Mouse (Mus musculus): ENCODE data around the gene Plcd3. TPM values are rescaled to one million over a fixed set of nuclear protein-coding genes. Genes with fewer than 3 reads are reported as not detected.

Gene Plcd3
- polyA plus RNA-seq, 1 experiment from 2014 or later = 8.7 TPM

DNA sequence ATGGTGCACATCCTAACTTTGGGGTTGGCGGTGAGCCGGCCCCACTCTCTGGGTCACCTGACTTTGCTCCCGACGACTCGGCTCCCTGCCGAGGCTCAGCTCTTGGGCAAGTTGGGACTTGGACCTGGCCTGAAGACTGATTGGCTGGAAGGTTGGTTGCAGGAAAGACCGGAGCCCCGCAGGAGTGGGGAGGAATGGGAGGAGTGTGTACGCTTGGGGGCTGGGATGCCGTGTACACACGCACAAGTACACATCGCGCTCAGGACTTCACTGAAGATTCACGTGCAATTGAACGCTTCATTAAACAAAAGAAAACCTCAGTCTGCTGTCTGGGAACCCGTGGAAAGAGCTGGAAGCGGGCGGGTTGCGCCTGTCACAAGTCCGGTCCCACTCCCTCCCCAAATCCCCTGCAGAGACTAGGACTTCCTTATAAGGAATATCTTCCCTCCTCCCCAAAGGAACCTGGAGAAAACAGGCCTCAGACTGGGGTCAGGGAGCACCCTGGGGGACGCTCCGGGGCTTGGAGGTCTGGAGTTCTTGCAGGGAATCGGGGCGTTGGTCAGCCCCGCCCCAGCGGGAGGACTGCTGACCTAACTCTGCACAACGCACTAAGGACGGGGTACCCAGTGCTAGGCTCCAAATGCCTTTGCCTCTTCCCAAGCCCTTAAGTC lies 10.6 kb upstream of the Plcd3 start:
- H3K9me3 ChIP-seq (ENCODE audit: low read length) = no peaks in the 10 kb centered on the region
- peak overlapping the region; percentile 34 for H3K27ac ChIP-seq (ENCODE audit: low read length)
- peak overlapping the region; percentile 66 for H3K9ac ChIP-seq (replicated peaks; ENCODE audit: low read length)
- peak overlapping the region; percentile 54 for H3K4me2 ChIP-seq (replicated peaks; ENCODE audit: low read depth, low read length)
- ATAC-seq (ENCODE audit: low FRiP score, low TSS enrichment) = 0 out of 2 replicates have a peak, but pooled peaks have one; percentile 17
- H3K4me3 ChIP-seq (ENCODE audit: low read length) = peak overlapping the region; percentile 41
- H3K4me1 ChIP-seq (ENCODE audit: insufficient read depth, low read length) = peaks cover 24% of the 10 kb centered on the region
- H3K36me3 ChIP-seq (ENCODE audit: insufficient read depth, low read length) = no peaks in the 10 kb centered on the region
- no peaks in the 10 kb centered on the region for H3K27me3 ChIP-seq (ENCODE audit: insufficient read depth, low read length)
- WGBS = under 1% methylated on average over 28 of the region's 28 CpGs

DNA sequence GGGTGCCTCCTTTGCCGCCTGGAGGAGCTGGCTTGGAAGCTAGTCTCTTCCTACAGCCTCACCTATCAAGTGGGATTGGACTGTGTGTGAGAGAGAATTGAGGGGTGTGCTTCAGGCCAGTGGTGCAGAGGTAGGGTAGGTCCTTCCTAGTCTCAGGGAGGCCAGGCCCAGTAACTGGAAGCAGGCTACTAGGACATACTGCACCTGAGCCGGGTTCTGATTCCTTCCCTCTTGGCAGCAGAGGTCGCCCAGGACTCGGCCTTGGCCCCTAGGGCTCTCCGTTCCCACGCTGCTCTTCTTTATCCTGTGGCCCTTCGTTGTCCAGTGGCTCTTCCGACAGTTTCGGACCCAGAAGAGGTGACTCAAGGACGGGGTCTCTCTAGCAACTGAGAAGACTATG lies 9.8 kb upstream of the Plcd3 start:
- no peaks in the 10 kb centered on the region for H3K9me3 ChIP-seq (ENCODE audit: low read length)
- no peak for ATAC-seq (ENCODE audit: low FRiP score, low TSS enrichment)
- H3K36me3 ChIP-seq (ENCODE audit: insufficient read depth, low read length) = no peaks in the 10 kb centered on the region
- H3K4me1 ChIP-seq (ENCODE audit: insufficient read depth, low read length) = peaks cover 24% of the 10 kb centered on the region
- peak overlapping the region; percentile 54 for H3K4me2 ChIP-seq (replicated peaks; ENCODE audit: low read depth, low read length)
- H3K4me3 ChIP-seq (ENCODE audit: low read length) = peak overlapping the region; percentile 41
- no peaks in the 10 kb centered on the region for H3K27me3 ChIP-seq (ENCODE audit: insufficient read depth, low read length)
- WGBS = 17% methylated on average over 10 of the region's 10 CpGs
- H3K27ac ChIP-seq (ENCODE audit: low read length) = peak overlapping the region; percentile 34; the same call in 1 of the 2 replicates
- peak overlapping the region; percentile 66 for H3K9ac ChIP-seq (replicated peaks; ENCODE audit: low read length)

DNA sequence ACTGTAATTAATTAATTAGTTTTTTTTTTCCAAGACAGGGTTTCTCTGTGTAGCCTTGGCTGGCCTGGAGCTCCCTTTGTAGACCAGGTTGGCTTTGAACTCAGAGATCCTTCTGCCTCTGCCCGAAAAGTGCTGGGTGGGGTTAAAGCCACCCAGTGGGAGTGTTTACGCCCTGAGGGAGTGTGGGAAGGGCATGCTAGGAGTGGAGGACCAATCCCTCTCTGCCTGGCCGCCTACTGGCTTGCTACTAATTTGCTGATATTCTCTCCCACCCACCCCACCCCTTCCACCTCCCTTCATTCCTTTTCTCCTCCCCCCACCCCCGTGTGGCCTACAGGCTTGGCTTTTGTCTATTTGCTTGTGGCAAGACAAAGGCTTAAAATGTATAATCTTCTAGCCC lies 4.9 kb upstream of the Plcd3 start:
- Histone ChIP-seq H3K27me3 (ENCODE audit: insufficient read depth, low read length) (no peaks in the 10 kb centered on the region), H3K9me3 (ENCODE audit: low read length) (no peaks in the 10 kb centered on the region), H3K4me3 (ENCODE audit: low read length) (no peak overlapping the region), H3K4me2 (replicated peaks; ENCODE audit: low read depth, low read length) (no peak overlapping the region), H3K4me1 (ENCODE audit: insufficient read depth, low read length) (peaks cover 26% of the 10 kb centered on the region), H3K9ac (replicated peaks; ENCODE audit: low read length) (no peak overlapping the region), H3K36me3 (ENCODE audit: insufficient read depth, low read length) (no peaks in the 10 kb centered on the region), H3K27ac (ENCODE audit: low read length) (no peak overlapping the region)
- no peak for ATAC-seq (ENCODE audit: low FRiP score, low TSS enrichment)
- whole genome bisulfite sequencing = 71% methylated on average over 4 of the region's 4 CpGs

GRCm38 (mm10) chr11:103105810-103106209 lies 4.4 kb upstream of the Plcd3 start:
- ATAC-seq (ENCODE audit: low FRiP score, low TSS enrichment) = no peak
- Histone ChIP-seq H3K9me3 (ENCODE audit: low read length) (no peaks in the 10 kb centered on the region), H3K9ac (replicated peaks; ENCODE audit: low read length) (no peak overlapping the region), H3K4me3 (ENCODE audit: low read length) (no peak overlapping the region), H3K36me3 (ENCODE audit: insufficient read depth, low read length) (no peaks in the 10 kb centered on the region), H3K27ac (ENCODE audit: low read length) (peak overlapping the region; percentile 52), H3K4me1 (ENCODE audit: insufficient read depth, low read length) (peaks cover 23% of the 10 kb centered on the region), H3K4me2 (replicated peaks; ENCODE audit: low read depth, low read length) (no peak overlapping the region), H3K27me3 (ENCODE audit: insufficient read depth, low read length) (no peaks in the 10 kb centered on the region)
- 69% methylated on average over 6 of the region's 6 CpGs for whole genome bisulfite sequencing

GRCm38 (mm10) chr11:103105180-103105725 lies 3.8 kb upstream of the Plcd3 start:
- H3K4me2 ChIP-seq (replicated peaks; ENCODE audit: low read depth, low read length) = no peak overlapping the region
- H3K27me3 ChIP-seq (ENCODE audit: insufficient read depth, low read length) = no peaks in the 10 kb centered on the region; the same call in 1 of the 2 replicates
- H3K36me3 ChIP-seq (ENCODE audit: insufficient read depth, low read length) = no peaks in the 10 kb centered on the region
- WGBS = 43% methylated on average over 13 of the region's 14 CpGs
- no peak for ATAC-seq (ENCODE audit: low FRiP score, low TSS enrichment)
- peaks cover 29% of the 10 kb centered on the region for H3K4me1 ChIP-seq (ENCODE audit: insufficient read depth, low read length)
- 0 out of 2 replicates have a peak overlapping the region, but pooled peaks have one; percentile 19 for H3K9ac ChIP-seq (replicated peaks; ENCODE audit: low read length)
- H3K4me3 ChIP-seq (ENCODE audit: low read length) = no peak overlapping the region
- no peaks in the 10 kb centered on the region for H3K9me3 ChIP-seq (ENCODE audit: low read length)
- H3K27ac ChIP-seq (ENCODE audit: low read length) = peak overlapping the region; percentile 52

DNA sequence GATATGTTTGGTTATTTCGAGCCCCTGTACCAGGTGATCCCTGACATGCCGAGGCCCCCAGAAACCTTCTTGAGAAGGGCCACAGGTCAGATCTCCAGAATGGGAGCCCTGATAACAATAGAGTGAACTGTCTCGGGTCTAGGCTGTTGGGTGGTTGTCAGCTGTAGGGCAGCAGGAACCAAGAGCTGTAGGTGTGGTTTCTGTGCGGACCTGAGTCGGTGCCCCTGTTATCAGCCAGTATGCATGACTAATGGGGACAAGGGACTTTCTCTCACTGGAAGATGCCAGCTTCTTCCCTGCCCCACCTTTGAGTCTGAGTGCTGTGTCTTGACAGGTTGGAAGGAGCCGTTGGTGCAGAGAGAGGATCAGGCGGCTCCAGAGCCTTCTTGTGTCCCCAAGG lies 3.0 kb upstream of the Plcd3 start:
- H3K4me3 ChIP-seq (ENCODE audit: low read length) = no peak overlapping the region
- no peak overlapping the region for H3K9ac ChIP-seq (replicated peaks; ENCODE audit: low read length)
- H3K4me1 ChIP-seq (ENCODE audit: insufficient read depth, low read length) = peaks cover 37% of the 10 kb centered on the region
- H3K27me3 ChIP-seq (ENCODE audit: insufficient read depth, low read length) = no peaks in the 10 kb centered on the region; the same call in 1 of the 2 replicates
- H3K4me2 ChIP-seq (replicated peaks; ENCODE audit: low read depth, low read length) = peak overlapping the region; percentile 11; the same call in 1 of the 2 replicates
- WGBS = 76% methylated on average over 7 of the region's 7 CpGs
- H3K9me3 ChIP-seq (ENCODE audit: low read length) = no peaks in the 10 kb centered on the region
- no peak overlapping the region for H3K27ac ChIP-seq (ENCODE audit: low read length)
- no peaks in the 10 kb centered on the region for H3K36me3 ChIP-seq (ENCODE audit: insufficient read depth, low read length)
- ATAC-seq (ENCODE audit: low FRiP score, low TSS enrichment) = no peak

DNA sequence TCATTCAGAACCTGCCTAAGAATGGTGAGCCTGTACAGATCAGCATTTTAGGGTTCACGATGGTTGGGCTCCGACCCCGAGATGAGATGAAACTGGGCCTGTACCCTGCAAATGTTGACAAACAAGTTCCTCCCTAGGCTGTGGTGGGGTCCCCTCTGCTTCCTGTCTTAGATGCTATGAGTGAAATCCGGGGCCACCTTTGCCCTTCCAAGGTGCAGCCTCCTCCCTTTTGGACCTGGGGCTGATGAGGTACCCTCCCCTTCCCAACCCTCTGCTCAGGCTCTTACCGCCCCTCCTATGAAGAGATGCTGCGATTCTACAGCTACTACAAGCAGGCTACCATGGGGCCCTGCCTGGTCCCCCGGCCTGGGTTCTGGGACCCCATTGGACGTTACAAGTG lies 2.2 kb upstream of the Plcd3 start:
- H3K36me3 ChIP-seq (ENCODE audit: insufficient read depth, low read length) = no peaks in the 10 kb centered on the region
- H3K4me1 ChIP-seq (ENCODE audit: insufficient read depth, low read length) = peaks cover 43% of the 10 kb centered on the region
- H3K4me3 ChIP-seq (ENCODE audit: low read length) = peak overlapping the region; percentile 66
- H3K27me3 ChIP-seq (ENCODE audit: insufficient read depth, low read length) = no peaks in the 10 kb centered on the region; the same call in 1 of the 2 replicates
- no peak overlapping the region for H3K27ac ChIP-seq (ENCODE audit: low read length)
- ATAC-seq (ENCODE audit: low FRiP score, low TSS enrichment) = no peak
- WGBS = 62% methylated on average over 8 of the region's 8 CpGs
- peak overlapping the region; percentile 67 for H3K9ac ChIP-seq (replicated peaks; ENCODE audit: low read length)
- no peaks in the 10 kb centered on the region for H3K9me3 ChIP-seq (ENCODE audit: low read length)
- peak overlapping the region; percentile 92 for H3K4me2 ChIP-seq (replicated peaks; ENCODE audit: low read depth, low read length)

DNA sequence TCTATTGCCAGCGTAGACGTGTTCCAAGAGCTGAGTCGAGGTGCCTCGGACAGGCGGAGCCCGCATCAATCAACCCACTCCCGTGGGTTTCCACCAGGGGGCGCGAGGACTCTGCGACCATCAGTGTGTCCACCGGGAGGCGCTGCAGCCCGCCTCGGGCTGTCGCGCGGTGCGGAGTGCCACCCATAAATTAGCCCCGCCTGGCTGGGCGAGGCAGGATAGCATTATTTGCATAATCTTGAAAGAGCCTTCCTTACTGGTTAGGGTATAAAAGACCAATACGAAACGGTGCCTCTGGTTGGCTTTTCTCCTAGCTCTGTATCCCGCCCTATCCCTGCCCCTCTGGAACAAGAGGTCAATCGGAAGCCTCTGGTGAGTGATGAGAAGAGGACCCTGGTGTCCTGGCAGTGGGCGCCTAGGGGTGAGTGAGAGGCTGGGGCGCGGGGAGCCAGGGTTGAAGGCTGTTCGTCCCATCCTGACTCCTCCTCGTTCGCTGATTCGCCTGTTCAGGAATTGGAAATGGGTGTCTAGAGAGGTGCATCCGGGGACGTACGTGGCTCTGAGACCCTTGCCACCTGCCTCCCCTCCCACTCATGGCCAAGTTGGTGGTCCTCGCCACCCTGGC lies 1.4 kb upstream of the Plcd3 start:
- WGBS = under 1% methylated on average over 35 of the region's 35 CpGs
- Histone ChIP-seq H3K9ac (replicated peaks; ENCODE audit: low read length) (peak overlapping the region; percentile 67), H3K27me3 (ENCODE audit: insufficient read depth, low read length) (no peaks in the 10 kb centered on the region; the same call in 1 of the 2 replicates), H3K27ac (ENCODE audit: low read length) (peak overlapping the region; percentile 36; the same call in 1 of the 2 replicates), H3K4me1 (ENCODE audit: insufficient read depth, low read length) (peaks cover 51% of the 10 kb centered on the region), H3K4me3 (ENCODE audit: low read length) (peak overlapping the region; percentile 66), H3K9me3 (ENCODE audit: low read length) (no peaks in the 10 kb centered on the region), H3K36me3 (ENCODE audit: insufficient read depth, low read length) (no peaks in the 10 kb centered on the region), H3K4me2 (replicated peaks; ENCODE audit: low read depth, low read length) (peak overlapping the region; percentile 92)
- ATAC-seq (ENCODE audit: low FRiP score, low TSS enrichment) = peak; percentile 89

DNA sequence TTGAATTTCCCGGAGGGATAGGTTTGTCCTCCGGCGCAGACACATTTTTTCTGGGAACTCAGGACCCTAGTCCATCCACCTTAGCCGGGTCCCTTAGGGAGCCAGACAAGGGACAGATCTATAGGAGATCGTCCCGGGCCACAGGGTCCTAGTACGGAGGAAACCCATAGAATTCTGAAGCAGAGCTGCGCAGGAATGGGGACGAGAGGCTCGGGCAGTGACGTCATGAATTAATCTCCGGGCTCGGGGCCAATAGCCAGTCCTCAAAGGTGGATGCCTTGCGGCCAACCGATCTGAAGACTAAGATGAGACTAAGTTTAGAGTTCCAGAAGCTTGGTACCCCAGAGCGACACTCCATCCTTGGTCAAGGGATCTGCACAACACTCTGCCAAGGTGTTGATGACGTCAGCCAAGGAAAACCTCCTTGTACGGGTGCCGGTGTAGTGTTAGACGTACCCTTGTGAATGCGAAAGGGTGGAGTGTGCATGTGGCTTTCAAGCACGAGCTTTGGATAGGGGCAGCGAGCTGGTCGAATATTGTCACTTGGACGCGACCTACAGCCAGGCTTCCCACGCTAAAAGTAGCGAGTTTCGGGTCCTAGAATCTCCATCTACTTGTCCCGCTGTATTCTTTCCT lies 526 bp upstream of the Plcd3 start:
- Histone ChIP-seq H3K4me3 (ENCODE audit: low read length) (peak overlapping the region; percentile 66), H3K9me3 (ENCODE audit: low read length) (no peaks in the 10 kb centered on the region), H3K4me2 (replicated peaks; ENCODE audit: low read depth, low read length) (peak overlapping the region; percentile 92), H3K27ac (ENCODE audit: low read length) (no peak overlapping the region), H3K9ac (replicated peaks; ENCODE audit: low read length) (peak overlapping the region; percentile 75), H3K4me1 (ENCODE audit: insufficient read depth, low read length) (peaks cover 59% of the 10 kb centered on the region), H3K36me3 (ENCODE audit: insufficient read depth, low read length) (no peaks in the 10 kb centered on the region), H3K27me3 (ENCODE audit: insufficient read depth, low read length) (no peaks in the 10 kb centered on the region; the same call in 1 of the 2 replicates)
- ATAC-seq (ENCODE audit: low FRiP score, low TSS enrichment) = 0 out of 2 replicates have a peak, but pooled peaks have one; percentile 8
- 4% methylated on average over 30 of the region's 30 CpGs for WGBS
